Mouse (Mus musculus) heart, embryonic 12.5 days (tissue): ENCODE results near the gene Popdc2. TPM values are rescaled to one million over a fixed set of nuclear protein-coding genes. Genes with fewer than 3 reads are reported as not detected.
A peak's percentile ranks its signal among the peaks of the same experiment; 100 is the strongest.

ENCODE experiments used
- ATAC-seq: fragments of 200-750 bp; cut with Nextera tagmentation; 2 replicates; pipeline ENCODE4 v1.8.0; 2017; ENCODE audit warnings: moderate TSS enrichment, moderate library complexity; ENCODE audit not compliant: insufficient number of reproducible peaks, low FRiP score
- H3K27ac ChIP-seq: fragments of 300-500 bp; sonication (generic); 2 replicates; pipeline ENCODE4 v1.5.1; 2016; ENCODE audit warnings: mild to moderate bottlenecking, moderate library complexity; ENCODE audit not compliant: poor library complexity, severe bottlenecking
- H3K27me3 ChIP-seq: fragments of 300-500 bp; sonication (generic); replicated peaks from 2 replicates; pipeline ENCODE4 v1.6.1; 2016; ENCODE audit warnings: mild to moderate bottlenecking, moderate library complexity
- H3K36me3 ChIP-seq: fragments of 300-500 bp; sonication (generic); 2 replicates; pipeline ENCODE4 v1.6.1; 2016; ENCODE audit warnings: mild to moderate bottlenecking, moderate library complexity
- H3K4me1 ChIP-seq: fragments of 300-500 bp; sonication (generic); replicated peaks from 2 replicates; pipeline ENCODE4 v1.6.1; 2016; ENCODE audit warnings: mild to moderate bottlenecking
- H3K4me2 ChIP-seq: fragments of 300-500 bp; sonication (generic); 2 replicates; pipeline ENCODE4 v1.6.1; 2016; ENCODE audit warnings: mild to moderate bottlenecking, moderate library complexity
- H3K4me3 ChIP-seq: fragments of 300-500 bp; sonication (generic); 2 replicates; pipeline ENCODE4 v1.5.1; 2016; ENCODE audit warnings: mild to moderate bottlenecking
- H3K9ac ChIP-seq: fragments of 300-500 bp; sonication (generic); 2 replicates; pipeline ENCODE4 v1.6.1; 2016; ENCODE audit warnings: mild to moderate bottlenecking, moderate library complexity
- H3K9me3 ChIP-seq: fragments of 300-500 bp; sonication (generic); replicated peaks from 2 replicates; pipeline ENCODE4 v1.6.1; 2016; ENCODE audit warnings: mild to moderate bottlenecking, moderate library complexity
- WGBS: fragments of 180-500 bp; shearing (Covaris S2); methylation state at CpG from one replicate; pipeline ENCODE4 v1.1.7; 2016; 5-methylcytosine and 5-hydroxymethylcytosine counted together
- polyA plus RNA-seq: library from polyadenylated mRNA; unstranded; fragments of >200 nt; fragmentation: Nextera tagmentation; extraction: Ambion mirVana; gene quantifications from 2 replicates; pipeline ENCODE4 v1.2.1, GENCODE M21; 2016

The Popdc2 gene
- polyA plus RNA-seq, 1 experiment from 2014 or later, result 308 TPM

DNA sequence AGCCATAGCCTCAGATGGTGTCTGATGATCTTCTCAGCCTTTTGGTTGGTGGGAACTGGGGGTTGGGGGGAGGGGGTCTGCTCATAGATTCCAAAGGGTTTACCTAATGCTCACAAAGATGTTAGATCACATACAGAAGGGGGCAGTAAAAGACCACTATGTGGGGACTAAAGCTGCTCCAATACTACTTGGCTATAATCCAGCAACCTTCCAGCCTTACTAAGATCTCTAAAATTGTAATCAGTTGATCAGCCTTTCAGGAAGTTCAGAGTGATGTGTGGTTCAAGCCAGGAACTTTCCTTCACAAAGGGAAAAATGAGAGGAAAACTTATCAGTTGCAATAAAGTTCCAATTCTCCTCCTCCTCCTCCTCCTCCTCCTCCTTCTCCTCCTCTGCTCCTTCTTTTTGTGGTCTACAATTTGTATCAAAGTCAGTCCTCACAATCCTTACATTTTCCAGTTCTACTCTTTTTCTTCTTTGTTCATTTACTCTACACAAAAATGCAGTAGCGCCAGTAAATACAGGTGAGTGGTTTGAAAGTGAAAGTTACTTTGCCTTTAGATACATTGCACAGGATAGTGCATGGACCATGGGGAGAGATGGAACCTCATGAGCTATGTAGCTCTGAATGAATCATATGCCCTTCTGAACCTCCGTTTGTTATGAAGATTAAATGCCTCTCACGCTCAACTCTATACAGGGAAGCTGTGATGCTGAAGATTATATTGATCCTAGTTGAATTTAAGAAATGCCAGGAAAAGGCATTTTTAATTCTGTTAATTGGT lies 16.9 kb upstream of the Popdc2 start:
- Histone ChIP-seq H3K9ac (no peak overlapping the region), H3K36me3 (peaks cover 11% of the 10 kb centered on the region), H3K4me1 (peaks cover 32% of the 10 kb centered on the region), H3K27ac (no peak overlapping the region), H3K4me3 (no peak overlapping the region), H3K27me3 (no peaks in the 10 kb centered on the region), H3K4me2 (no peak overlapping the region), H3K9me3 (0 out of 2 replicates have a peak, but pooled peaks cover 3% of the 10 kb centered on the region)
- 0 out of 2 replicates have a peak, but pooled peaks have one; percentile 23 for ATAC-seq
- 75% methylated on average over 3 of the region's 3 CpGs for WGBS

GRCm38 (mm10) chr16:38346529-38347325 lies 15.3 kb upstream of the Popdc2 start, which contains the start of the genes Cox17 and Gm21987:
Cox17 (plus strand) TSS chr16:38346991.
Gm21987 (plus strand) TSS chr16:38347040.
- WGBS, result 3% methylated on average over 35 of the region's 35 CpGs
- Histone ChIP-seq H3K4me1 (peaks cover 42% of the 10 kb centered on the region), H3K4me3 (peak within 1 kb of the TSS; percentile 70), H3K9ac (peak within 1 kb of the TSS; percentile 79), H3K27me3 (no peaks in the 10 kb centered on the region), H3K9me3 (no peaks in the 10 kb centered on the region), H3K4me2 (peak within 1 kb of the TSS; percentile 67), H3K36me3 (peaks cover 20% of the 10 kb centered on the region), H3K27ac (peak within 1 kb of the TSS; percentile 95)
- ATAC-seq, result peak; percentile 93

- H3K4me1 ChIP-seq, result peaks cover 48% of the 10 kb centered on the region
- no peak overlapping the region for H3K27ac ChIP-seq
- no peaks in the 10 kb centered on the region for H3K27me3 ChIP-seq
- H3K9ac ChIP-seq, result no peak overlapping the region
- ATAC-seq, result no peak
- WGBS, result 56% methylated on average over 6 of the region's 6 CpGs
- H3K36me3 ChIP-seq, result peaks cover 26% of the 10 kb centered on the region
- H3K9me3 ChIP-seq, result no peaks in the 10 kb centered on the region
- H3K4me3 ChIP-seq, result peak overlapping the region; percentile 70
- H3K4me2 ChIP-seq, result peak overlapping the region; percentile 67
Measured at GRCm38 (mm10) chr16:38347588-38347987, 14.4 kb upstream of the Popdc2 start.

DNA sequence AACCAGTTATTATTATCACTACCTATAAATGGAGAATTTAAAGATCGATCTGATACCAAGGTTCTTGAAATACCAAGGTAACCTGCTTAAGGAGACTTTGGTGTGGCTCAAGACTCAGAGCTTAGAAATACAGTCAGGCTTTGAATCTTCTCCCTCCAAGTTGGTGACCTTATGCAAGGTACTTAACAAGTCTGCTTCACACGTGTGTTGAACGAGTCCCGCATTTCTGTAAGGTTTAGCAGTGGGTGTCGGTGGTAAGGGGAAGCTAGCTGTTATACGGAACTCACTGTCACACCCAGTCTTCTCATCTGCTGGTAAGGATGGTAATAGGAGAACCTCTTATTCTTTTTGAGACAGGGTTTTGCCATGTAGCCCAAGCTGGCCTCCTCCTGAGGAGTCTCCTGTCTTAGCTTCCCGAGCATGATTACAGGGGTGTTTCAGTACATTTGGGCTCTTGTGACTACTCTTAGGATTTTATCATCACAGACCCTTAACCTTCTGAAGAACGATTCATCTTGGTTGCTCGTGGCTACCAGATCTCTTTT lies 13.7 kb upstream of the Popdc2 start:
- Histone ChIP-seq H3K4me1 (peaks cover 48% of the 10 kb centered on the region), H3K27ac (no peak overlapping the region), H3K4me2 (peak overlapping the region; percentile 54), H3K36me3 (peaks cover 26% of the 10 kb centered on the region), H3K9me3 (no peaks in the 10 kb centered on the region), H3K9ac (0 out of 2 replicates have a peak overlapping the region, but pooled peaks have one; percentile 41), H3K4me3 (0 out of 2 replicates have a peak overlapping the region, but pooled peaks have one; percentile 10), H3K27me3 (no peaks in the 10 kb centered on the region)
- ATAC-seq, result no peak
- 69% methylated on average over 9 of the region's 9 CpGs for WGBS

GRCm38 (mm10) chr16:38349881-38350280 lies 12.1 kb upstream of the Popdc2 start:
- Histone ChIP-seq H3K9me3 (no peaks in the 10 kb centered on the region), H3K4me2 (peak overlapping the region; percentile 53), H3K9ac (0 out of 2 replicates have a peak overlapping the region, but pooled peaks have one; percentile 31), H3K4me1 (peaks cover 55% of the 10 kb centered on the region), H3K27me3 (no peaks in the 10 kb centered on the region), H3K27ac (peak overlapping the region; percentile 94), H3K4me3 (no peak overlapping the region), H3K36me3 (peaks cover 31% of the 10 kb centered on the region)
- 77% methylated on average over 2 of the region's 2 CpGs for WGBS
- ATAC-seq, result no peak

DNA sequence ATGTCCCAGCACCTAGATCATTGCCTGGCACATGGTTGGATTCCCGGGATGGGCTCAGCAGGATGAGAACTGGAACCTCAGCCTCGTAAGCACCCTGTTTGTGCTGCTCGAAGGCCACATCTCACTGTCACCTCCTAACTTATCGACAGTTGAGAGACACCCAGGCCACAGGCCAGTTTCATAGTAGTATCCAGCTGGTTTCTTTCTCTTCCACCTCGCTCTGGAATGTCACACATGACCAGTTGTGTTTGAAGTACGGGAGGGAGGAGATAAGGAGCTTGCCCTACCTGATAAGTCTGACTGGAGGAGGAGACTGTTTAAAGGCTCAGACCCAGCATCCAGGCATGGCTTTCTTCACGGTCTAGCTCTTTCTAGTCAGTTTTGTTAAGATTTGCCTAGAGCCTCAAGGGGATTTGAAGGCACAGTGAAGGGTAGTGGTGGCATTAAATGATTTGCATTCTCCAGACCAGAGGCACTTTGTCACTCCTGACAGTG lies 11.6 kb upstream of the Popdc2 start:
- no peak overlapping the region for H3K4me3 ChIP-seq

DNA sequence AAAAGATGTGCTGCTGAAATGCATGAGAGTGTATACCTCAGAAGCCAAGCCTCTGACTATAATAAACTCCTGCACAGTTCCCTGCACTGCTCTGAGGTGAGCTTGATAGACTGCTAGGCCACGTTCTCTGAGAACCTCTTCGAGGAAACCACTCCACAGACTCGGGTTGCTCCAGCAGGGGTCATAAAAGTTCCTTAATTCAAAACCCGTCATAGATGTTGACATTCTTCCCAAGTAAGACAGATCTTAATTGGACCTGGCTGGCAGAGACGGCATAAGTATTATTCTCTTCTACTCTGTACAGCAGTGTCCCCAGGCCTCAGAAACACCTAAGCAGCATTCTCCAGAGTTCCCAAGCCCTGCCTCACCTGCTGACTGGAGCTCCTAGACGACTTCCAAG lies 11.1 kb upstream of the Popdc2 start:
- H3K27ac ChIP-seq, result peak overlapping the region; percentile 94
- peak overlapping the region; percentile 39; the same call in 1 of the 2 replicates for H3K4me2 ChIP-seq
- H3K4me1 ChIP-seq, result peaks cover 53% of the 10 kb centered on the region
- no peak for ATAC-seq
- no peak overlapping the region for H3K4me3 ChIP-seq
- H3K9ac ChIP-seq, result peak overlapping the region; percentile 48; the same call in 1 of the 2 replicates
- H3K36me3 ChIP-seq, result peaks cover 31% of the 10 kb centered on the region
- H3K9me3 ChIP-seq, result no peaks in the 10 kb centered on the region
- no peaks in the 10 kb centered on the region for H3K27me3 ChIP-seq
- WGBS, result 31% methylated on average over 6 of the region's 6 CpGs

More for the DNA sequence above, 11.6 kb upstream of the Popdc2 start:
- no peaks in the 10 kb centered on the region for H3K27me3 ChIP-seq
- H3K36me3 ChIP-seq, result peaks cover 31% of the 10 kb centered on the region
- no peaks in the 10 kb centered on the region for H3K9me3 ChIP-seq
- H3K9ac ChIP-seq, result peak overlapping the region; percentile 31; the same call in 1 of the 2 replicates
- peak overlapping the region; percentile 94 for H3K27ac ChIP-seq
- peak overlapping the region; percentile 53 for H3K4me2 ChIP-seq
- peaks cover 53% of the 10 kb centered on the region for H3K4me1 ChIP-seq
- 10% methylated on average over 7 of the region's 7 CpGs for WGBS
- ATAC-seq, result peak; percentile 79

DNA sequence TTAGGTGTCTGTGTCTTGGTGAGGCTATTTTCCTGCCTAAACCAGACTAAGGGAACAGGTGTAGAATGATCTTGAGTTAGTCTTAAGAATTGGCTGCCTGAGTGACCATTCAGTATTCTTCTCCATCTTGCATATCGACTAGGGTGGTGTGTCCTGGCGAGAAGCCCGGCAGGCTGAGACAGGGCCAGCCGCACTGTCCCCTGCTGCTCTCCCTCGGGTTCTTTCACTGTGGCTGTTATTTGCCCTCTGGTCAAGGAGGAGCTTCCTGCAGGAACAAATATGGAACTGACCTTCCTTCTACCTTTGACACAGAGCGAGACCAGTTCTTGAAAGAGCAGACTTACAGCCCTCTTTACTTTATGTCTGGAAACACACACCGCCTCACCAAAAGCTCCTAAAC lies 10.0 kb upstream of the Popdc2 start:
- ATAC-seq, result no peak
- peak overlapping the region; percentile 94 for H3K27ac ChIP-seq
- 47% methylated on average over 7 of the region's 7 CpGs for WGBS

GRCm38 (mm10) chr16:38352851-38353250 lies 9.2 kb upstream of the Popdc2 start:
- Histone ChIP-seq H3K4me3 (no peak overlapping the region), H3K4me1 (peaks cover 49% of the 10 kb centered on the region), H3K9ac (no peak overlapping the region), H3K4me2 (no peak overlapping the region), H3K27me3 (no peaks in the 10 kb centered on the region), H3K36me3 (peaks cover 34% of the 10 kb centered on the region), H3K27ac (no peak overlapping the region), H3K9me3 (no peaks in the 10 kb centered on the region)
- no peak for ATAC-seq

More for the DNA sequence above, 10.0 kb upstream of the Popdc2 start:
- peaks cover 34% of the 10 kb centered on the region for H3K36me3 ChIP-seq
- peak overlapping the region; percentile 25; the same call in 1 of the 2 replicates for H3K4me2 ChIP-seq
- no peaks in the 10 kb centered on the region for H3K27me3 ChIP-seq
- no peak overlapping the region for H3K4me3 ChIP-seq
- peaks cover 53% of the 10 kb centered on the region for H3K4me1 ChIP-seq
- peak overlapping the region; percentile 37; the same call in 1 of the 2 replicates for H3K9ac ChIP-seq
- no peaks in the 10 kb centered on the region for H3K9me3 ChIP-seq

DNA sequence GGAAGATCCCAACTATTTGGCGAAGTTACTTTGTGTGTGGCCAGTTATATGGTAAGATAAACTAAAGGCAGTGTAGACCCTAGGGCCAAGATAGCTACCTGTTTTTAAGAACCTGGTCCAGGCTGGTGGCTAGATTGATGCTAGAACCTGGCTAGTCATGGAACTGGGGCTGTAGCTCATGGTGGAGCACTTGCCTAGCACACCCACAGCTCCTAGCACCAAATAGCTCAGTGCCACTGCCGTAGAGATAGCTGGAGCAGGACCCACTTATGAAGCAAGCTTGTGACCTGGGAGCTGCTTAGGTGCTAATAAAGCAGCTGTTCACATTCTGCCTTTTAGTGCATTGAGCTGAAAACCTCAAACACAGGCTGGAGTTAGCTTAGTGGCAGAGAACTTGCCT lies 8.4 kb upstream of the Popdc2 start:
- WGBS, result 73% methylated on average over 2 of the region's 2 CpGs
- Histone ChIP-seq H3K9ac (no peak overlapping the region), H3K9me3 (no peaks in the 10 kb centered on the region), H3K27me3 (no peaks in the 10 kb centered on the region), H3K4me2 (no peak overlapping the region), H3K27ac (peak overlapping the region; percentile 14; the same call in 1 of the 2 replicates), H3K4me1 (peaks cover 43% of the 10 kb centered on the region), H3K4me3 (no peak overlapping the region), H3K36me3 (peaks cover 34% of the 10 kb centered on the region)
- no peak for ATAC-seq
